Mouse (Mus musculus) bone marrow, adult 2 months (tissue): Measurements from ENCODE around the gene Naglu.

Experiments
- CTCF ChIP-seq: fragments of 200-500 bp; IDR thresholded peaks from 2 replicates; pipeline ENCODE4 v1.5.1; 2011; ENCODE audit warnings: low read length, control low read depth; ENCODE audit not compliant: control insufficient read depth, insufficient read depth
- POLR2A ChIP-seq: fragments of 200-500 bp; IDR thresholded peaks from 2 replicates; pipeline ENCODE4 v1.6.1; 2011; ENCODE audit warnings: low read depth, mild to moderate bottlenecking, control low read depth, low read length, borderline replicate concordance; ENCODE audit not compliant: control insufficient read depth

GRCm38 (mm10) chr11:101051617-101052016 lies 18.2 kb upstream of the Naglu start:
- TF ChIP-seq CTCF (no peak), POLR2A (no peak)
